Mouse (Mus musculus): ENCODE results near the gene Itsn2.
"Not testable (repeated sequence)": the region's sequence is repeated elsewhere in the genome, so short reads cannot be mapped to it uniquely, and the experiment has no call there.

Gene Itsn2

GRCm38 (mm10) chr12:4592541-4593165, at the start of gene Itsn2, which contains the start of gene Gm3625:
Itsn2 (plus strand) TSS chr12:4592638.
Gm3625 (minus strand) TSS chr12:4592927.
- peak; percentile 80 to 89 for DNase-seq

DNA sequence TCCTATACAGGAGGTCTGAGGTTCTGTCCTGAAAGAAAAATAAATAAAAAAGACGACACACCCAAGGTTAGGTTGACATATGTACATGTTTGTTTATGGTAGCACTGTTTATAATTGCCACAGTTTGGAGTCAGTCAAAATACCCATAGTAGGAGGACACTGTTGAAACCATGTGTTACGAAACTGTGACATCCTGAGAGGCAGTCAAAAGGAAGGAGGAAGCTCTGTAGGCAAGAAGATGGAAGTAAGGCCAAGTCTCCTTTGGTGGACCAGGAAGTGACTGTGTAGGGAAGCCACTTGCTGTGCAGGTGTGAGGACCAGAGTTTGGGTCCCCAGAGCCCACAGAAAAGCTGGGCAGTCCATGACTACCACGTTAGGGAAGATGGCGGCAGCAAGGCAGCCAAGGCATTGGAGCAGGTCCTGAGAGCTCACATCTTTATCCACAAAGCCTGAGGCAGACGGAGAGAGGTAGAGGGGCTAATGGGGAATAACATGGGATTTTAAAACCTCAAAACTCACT, 48.0 kb upstream of the Itsn2 start:
- no peak for DNase-seq

- DNase-seq: no peak
These were observed 47.0 kb upstream of the Itsn2 start for GRCm38 (mm10) chr12:4545425-4545824.

- DNase-seq: peak in 1 of 2 experiments; percentile 6
These were observed 45.9 kb upstream of the Itsn2 start for GRCm38 (mm10) chr12:4546491-4546890.

DNA sequence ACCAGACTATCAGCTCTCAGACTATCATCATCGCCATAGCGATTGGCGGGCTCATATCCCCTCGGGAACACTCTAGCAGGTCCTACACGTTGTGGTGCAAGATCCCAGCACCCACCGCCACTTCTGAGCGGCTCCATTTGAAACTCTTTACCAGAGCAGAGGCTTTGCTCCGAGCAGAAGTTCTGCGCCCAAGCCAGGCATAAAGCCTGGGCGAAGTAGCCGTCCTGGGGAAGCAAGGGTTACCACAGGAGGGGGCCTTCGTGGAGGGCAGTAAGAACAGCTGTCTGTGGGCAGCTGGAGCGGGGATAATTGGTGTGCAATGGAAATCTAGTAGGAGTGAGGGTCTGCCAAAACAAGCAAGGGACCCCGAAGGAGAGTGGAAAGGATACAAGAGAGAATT, 44.9 kb upstream of the Itsn2 start:
- no peak for DNase-seq

GRCm38 (mm10) chr12:4548053-4549013, 44.1 kb upstream of the Itsn2 start:
- DNase-seq: peak; percentile 70 to 79

- DNase-seq: not testable (repeated sequence)
These were observed 38.7 kb upstream of the Itsn2 start for GRCm38 (mm10) chr12:4553704-4554103.

GRCm38 (mm10) chr12:4555451-4555850, 37.0 kb upstream of the Itsn2 start:
- DNase-seq: no peak

DNA sequence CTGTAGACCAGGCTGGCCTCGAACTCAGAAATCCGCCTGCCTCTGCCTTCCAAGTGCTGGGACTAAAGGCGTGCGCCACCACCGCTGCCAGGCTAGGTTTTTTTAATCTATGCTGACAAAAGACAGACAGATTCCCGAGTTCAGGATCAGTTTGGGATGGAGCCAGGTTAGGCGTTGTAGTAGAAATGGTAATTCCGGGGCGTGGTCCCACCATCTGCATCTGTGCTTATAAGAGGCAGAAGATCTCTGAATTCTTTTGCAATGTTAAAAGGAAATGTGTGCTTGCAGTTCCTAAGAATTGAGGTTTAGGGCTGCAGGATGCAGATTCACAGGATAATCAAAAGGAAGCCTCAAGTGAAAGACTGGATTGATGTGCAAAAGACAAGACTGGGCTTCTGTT, 35.5 kb upstream of the Itsn2 start:
- no peak for DNase-seq

GRCm38 (mm10) chr12:4557436-4557835, 35.0 kb upstream of the Itsn2 start:
- peak in 1 of 2 experiments; percentile 13 for DNase-seq

GRCm38 (mm10) chr12:4558013-4558412, 34.4 kb upstream of the Itsn2 start:
- no peak for DNase-seq

DNA sequence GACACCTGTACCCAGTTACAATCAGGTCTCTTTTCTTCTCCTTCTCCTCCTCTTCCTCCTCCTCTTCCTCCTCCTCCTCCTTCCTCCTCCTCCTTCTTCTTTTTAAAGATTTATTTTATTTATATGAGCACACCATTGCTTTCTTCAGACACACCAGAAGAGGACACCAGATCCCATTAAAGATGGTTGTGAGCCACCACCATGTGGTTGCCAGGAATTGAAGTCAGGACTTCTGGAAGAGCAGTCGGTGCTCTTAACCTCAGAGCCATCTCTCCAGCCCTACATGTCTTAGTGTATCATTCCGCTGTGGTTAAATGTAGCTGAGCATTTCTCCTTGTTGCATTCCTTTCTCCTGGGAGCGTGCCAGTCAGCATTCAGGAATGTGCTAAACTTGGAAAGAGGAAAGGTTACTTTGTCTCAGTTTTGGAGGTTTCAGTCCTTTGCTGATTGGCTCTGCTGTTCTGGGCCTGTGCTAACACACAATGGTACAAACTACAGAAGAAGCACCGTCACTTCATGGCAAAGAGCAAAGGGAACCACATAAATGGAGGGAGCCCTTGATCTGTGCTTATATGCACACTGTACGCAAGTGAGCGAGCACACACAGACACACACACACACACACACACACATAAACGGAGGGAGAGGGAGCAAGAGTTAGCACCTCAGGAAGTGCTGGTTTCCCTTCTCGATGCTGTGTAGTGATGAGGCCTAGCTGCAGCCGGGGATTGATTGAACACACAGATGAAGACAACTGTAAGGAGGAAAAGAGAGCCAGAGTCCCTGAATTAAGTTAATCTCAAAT, 33.8 kb upstream of the Itsn2 start:
- peak; percentile 43 to 70 for DNase-seq

GRCm38 (mm10) chr12:4571864-4572263, 20.6 kb upstream of the Itsn2 start:
- peak; percentile 60 to 74 for DNase-seq

DNA sequence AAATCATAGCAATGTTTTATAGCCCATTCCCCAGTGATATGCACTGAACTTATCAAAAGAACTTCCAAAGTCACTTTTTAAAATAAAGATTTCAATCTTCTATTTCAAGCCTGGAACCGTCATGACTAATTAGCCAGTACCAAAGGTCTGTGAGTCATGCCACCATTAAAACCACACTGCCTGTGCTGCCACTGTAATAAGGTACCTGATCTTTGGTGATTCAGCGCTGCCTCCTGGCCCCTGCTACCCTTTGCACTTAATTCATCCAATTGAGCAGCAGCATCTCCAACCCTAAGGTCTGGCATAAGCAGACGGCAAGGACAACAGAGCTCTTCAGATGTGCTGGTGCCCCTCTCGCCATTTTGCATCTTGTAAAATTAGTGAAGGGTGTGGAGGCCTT, 18.4 kb upstream of the Itsn2 start:
- DNase-seq: no peak

DNA sequence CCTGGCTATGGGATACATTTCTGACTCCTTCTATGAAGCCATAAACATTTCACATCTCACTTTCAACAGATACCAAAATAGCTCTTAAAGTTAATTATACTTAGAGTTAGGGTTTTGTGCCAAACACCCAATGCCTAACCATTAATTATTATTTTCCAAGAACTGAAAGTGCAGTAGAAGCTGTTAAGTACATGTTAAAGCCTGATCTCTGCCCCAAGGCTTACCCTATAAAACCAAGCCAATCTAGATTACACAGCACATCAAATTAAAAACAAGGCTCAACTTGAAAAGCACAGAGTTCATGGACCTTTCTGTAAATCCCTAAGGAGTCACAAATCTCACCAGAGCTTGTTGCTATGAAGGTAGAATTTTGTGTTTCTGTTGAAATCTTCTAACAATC, 10.1 kb upstream of the Itsn2 start:
- no peak for DNase-seq

DNA sequence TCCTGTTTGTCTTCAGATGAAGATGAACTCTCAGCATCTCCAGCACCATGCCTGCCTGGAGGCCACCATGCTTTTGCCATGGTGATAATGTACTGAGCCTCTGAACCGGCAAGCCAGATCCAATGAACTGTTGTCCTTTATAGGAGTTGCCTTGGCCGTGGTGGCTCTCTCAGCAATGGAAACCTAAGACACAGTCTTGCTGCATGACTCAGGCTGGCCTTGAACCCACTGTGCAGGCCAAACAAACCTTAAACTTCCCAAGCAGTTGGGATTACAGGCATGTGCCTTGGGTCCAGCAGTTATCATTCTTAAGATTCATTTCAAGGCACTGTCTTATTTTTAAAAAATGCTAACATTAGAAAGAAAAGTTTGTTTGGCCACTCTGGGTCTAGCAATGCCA, 4.6 kb upstream of the Itsn2 start:
- no peak for DNase-seq

GRCm38 (mm10) chr12:4588603-4589002, 3.8 kb upstream of the Itsn2 start:
- peak; percentile 88 to 92 for DNase-seq

DNA sequence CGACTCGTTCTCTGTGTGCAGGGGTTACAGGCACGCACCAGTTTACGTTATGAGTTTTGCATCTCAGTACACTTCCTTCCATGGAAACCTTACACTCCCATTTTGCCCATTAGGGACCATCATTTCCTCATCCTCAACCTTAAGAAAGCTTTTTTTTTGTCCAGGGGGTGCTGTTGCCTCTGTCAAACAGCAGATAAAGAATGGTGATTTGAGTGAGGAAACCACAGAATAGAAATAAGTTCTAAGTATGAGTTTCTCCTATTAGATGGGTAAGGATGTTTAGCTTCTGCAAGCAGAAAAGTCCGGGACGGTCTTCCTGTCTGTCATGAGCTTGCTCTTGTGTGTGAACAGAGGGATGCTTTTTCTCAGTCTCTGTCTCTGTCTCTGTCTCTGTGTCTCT, 413 bp upstream of the Itsn2 start:
- DNase-seq: no peak

- DNase-seq: peak; percentile 51 to 79
These were observed 910 bp downstream of the Itsn2 start for GRCm38 (mm10) chr12:4593166-4593929.

- no peak for DNase-seq
These were observed 1.5 kb downstream of the Itsn2 start for GRCm38 (mm10) chr12:4593930-4594391.

DNA sequence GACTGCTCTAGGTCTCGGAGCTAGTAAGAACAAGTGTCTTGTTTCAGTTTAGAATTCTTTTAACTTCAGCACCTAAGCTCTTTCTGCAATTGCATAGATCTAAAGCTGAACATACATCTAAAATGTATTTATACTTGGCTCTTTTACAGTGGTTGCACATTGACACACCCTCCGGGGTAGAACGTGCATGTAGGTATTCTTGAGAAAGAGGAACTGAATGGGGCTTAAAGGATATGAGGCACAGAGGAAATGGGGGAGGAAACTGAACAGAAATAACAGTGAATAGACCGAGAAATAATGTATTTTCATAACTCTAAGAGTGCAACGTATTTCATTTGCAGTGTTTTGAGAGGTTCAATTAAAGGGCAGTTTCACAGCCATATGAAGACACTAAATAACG, 2.6 kb downstream of the Itsn2 start:
- DNase-seq: no peak

Measured in kidney, postnatal 25 days (tissue).